Mouse (Mus musculus) embryo, embryonic 10 days (tissue): Measurements from ENCODE around the gene Gm13030.
"Not testable (repeated sequence)": the region's sequence is repeated elsewhere in the genome, so short reads cannot be mapped to it uniquely, and the experiment has no call there.

Experiments used
- DNase-seq: peaks from one replicate; pipeline ENCODE4 v3.0.0-alpha.2; 2015; ENCODE audit warnings: low spot score

Gene Gm13030

DNA sequence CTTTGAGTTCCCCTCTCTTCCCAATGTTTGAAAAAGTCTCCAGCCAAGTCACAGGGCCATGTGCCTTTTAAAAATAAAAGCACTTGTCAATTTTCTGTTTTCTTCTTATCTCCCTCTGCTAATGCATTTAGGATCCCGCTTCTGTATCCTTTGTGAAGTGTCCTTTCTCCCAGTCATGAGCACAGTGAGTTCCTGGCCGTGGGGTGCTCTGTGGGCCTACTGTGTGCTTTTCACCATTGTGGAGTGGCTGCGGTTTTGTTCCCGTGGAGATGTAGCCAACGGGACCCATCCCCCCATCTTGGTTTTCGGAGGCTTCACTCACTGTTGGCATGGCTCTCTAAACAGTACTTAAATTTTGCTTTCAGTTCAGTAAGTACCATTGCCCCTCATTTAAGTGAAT is 7.8 kb downstream of the Gm13030 start:
- DNase-seq = no peak

DNA sequence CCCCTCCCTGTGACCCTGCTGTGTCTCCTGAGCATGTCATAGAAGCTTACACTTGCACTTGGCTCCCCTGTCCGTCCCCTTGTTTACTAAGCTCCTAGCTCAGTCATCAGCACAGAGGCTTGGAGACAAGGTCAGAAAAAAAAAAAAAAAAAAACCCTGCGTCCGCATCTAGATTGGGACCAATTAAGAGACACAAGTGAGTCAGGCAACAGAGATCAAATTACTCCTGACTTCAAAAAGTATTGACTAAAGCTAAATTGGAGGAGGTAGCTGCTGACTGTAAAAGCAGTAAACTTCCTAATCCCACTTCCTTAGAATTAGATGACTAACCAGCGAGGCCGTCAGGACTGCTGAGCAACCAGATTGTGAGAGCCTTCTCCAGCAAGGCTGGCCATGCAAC is 8.7 kb downstream of the Gm13030 start:
- no peak for DNase-seq

DNA sequence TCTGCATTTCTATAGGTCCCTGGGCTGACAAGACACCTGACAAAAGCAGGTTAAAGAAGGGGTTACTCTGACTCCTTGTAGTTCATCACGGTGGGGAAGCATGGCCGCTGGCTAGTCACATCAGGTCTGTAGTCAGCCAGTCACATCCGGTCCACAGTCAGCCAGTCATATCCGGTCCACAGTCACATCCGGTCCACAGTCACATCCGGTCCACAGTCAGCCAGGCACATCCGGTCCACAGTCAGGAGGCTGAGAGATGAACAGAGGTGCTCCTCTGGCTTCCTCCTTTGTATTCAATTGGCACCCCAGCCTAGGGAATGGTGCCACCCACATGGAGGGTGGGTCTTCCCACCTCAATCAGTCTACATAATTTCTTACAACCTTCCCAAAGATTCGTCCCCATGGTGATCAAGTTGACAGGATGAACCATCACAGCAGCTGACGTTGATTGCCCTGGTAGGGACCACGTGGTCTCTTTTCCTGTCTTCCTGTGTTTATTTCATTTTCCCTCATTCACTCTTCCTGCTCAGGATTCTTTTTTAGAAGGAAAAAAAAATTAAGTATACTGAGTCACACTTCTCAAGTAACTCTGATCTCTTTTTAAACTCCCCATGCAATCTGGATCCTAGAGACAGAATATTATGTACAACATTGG is 10.3 kb downstream of the Gm13030 start, which contains the start of gene Pla2g5:
Pla2g5 (minus strand) TSS at position 139 of the 655 bp plus-strand sequence.
- DNase-seq = no peak

DNA sequence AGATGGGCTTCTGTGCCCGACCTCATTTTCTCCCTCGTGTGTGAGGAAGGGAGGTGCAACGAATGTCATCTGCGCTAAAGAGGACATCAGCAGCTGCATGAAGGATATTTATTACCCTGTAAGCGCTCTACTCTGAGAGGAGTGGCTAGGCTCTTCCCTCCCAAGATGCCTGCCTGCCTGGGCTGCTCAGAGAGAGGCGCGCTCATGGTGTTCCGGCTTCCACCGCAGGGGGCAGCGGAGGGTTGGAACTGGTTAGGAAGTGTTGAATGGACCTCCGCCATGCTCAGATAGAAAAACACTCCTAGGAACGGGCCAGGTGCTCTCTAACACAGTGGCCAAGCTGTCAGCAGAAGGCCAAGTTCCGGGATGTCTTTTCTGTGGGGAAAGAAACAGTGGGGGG is 14.0 kb downstream of the Gm13030 start:
- DNase-seq = peak; percentile 92

DNA sequence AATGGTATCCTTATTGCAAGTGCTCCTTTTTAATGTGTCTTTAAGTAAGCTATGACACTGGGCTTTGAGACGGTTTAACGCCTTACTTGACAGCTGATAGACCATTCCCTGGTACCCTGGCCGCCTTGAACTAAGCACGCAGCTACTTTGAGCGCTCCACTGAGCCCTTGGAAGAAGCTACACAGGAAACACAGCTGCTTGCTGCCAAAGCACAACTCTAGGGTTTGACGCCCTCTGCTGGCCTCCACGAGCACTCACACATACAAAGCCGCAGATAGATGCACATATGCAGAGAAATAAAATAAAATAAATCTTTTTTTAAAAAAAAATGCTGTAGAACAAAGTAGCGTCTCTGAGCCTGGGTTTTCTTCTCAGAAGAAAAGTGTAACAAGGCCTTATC is 14.5 kb downstream of the Gm13030 start:
- DNase-seq = peak; percentile 86

DNA sequence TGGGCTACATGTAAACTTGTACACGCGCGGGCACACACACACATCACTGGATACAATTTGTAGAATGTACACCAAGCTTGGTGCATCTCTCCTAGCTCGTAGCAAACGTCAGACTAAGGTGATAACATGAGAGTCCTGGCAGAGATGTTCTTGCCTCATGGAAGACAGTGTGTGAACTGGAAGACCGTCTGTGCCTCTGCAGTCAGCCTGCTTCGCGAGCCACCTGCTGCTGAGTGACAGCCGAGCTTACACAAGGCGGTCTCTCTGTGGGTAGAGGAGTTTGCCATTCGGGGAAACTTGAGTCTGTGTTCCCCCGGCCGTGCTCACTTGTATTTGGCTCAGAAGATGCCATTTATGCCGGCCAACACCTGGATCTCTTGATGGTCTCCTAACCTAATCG is 15.3 kb downstream of the Gm13030 start:
- no peak for DNase-seq

DNA sequence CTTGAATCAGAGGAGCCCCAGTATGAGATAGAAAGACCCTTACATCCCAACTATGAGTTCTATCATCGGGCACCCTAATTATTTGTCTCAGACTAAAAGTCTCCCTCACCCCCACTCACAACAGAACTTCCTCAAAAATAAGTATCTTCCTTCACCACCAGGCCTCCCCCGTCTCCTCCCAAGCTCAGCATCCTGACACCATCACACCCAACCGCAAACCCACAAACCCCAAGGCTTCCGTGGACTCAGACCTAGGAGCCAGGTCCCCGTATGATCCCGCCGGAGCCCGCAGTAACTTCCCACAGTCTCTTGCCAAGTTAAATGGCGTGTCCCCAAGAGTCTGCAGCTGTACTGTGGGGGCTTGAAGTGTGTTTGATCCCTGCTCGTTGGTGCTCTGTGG is 16.2 kb downstream of the Gm13030 start:
- no peak for DNase-seq

DNA sequence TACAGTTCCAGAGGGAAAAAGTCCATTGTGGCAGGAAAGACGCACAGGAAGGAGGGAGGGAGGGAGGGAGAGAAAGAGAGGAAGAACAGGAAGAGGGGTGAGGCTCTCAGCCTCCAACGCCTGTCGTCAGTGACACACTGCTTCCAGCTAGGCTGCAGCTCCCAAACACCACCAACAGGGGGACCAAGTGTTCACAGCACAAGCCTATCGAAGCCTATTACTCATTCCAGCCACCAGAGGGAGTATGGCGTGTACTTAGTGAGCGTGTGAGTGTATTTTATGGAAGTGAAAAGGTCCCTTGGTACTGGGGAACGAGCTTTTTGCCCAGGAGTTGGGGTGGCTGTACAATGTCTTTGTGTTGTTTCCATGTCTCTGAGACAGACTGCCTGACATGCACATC is 17.3 kb downstream of the Gm13030 start:
- peak; percentile 90 for DNase-seq

DNA sequence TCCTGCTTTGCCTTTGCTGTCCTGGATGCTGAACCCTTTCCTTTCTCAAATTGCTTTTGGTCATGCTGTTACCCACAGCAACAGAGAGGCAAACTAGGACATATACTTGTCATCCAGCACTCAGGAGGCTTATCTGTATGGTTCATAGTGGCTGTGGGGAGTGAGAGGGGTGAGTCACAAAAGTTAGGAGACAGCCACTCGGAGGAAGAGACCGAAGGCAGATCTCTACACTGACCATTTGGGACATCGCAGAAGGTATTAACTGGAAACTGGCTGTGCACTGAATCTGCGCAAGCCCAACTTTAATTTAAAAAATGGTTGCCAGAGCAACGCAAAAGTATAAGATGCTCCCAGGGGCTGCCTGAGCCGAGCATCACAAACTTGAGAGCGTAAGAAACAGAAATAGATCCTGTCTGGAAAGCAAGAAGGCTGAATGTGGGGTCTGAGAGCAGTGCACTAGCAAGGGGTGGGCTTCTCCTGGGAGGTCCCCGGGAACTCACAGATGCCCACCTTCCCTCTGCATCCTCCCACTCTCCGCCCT is 18.6 kb downstream of the Gm13030 start:
- DNase-seq = no peak

DNA sequence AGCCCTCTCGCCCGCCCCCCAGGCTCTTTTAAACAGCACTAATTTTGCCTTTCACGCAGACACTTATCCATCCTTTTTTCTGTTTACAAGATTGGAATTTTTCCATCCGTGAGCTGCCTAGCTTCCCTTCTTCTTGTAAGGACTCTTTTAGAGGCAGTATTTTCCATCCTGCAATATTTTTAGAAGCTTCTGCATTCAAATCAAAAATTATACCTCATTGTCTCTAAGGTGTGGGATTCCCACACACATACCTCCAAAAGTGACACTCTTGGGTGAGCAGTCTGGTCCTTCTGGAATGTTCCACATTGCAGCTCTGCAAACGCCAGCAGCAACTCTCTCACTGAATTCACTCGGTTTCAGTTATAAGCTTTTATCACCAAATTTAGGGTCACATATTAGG is 20.8 kb downstream of the Gm13030 start:
- DNase-seq = no peak

DNA sequence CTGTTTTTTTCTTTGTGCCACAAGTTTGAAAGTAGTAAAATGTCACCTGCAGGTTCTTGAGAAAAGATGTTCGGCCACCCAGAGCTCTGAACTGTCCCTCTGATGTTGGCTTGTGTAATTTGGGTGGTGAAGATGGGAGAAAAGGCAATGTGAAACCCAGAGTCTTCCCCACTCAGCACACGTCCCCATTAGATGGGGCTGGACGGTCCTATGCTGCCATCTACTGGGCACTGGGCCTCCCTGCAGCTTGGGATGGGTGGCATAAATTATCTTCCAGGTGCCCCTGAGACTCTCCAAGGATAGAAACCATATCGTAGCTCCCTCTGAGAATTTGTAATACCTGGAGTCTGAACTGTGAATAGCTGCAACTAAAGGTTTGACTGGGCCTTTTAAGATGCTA is 22.3 kb downstream of the Gm13030 start:
- peak; percentile 81 for DNase-seq

DNA sequence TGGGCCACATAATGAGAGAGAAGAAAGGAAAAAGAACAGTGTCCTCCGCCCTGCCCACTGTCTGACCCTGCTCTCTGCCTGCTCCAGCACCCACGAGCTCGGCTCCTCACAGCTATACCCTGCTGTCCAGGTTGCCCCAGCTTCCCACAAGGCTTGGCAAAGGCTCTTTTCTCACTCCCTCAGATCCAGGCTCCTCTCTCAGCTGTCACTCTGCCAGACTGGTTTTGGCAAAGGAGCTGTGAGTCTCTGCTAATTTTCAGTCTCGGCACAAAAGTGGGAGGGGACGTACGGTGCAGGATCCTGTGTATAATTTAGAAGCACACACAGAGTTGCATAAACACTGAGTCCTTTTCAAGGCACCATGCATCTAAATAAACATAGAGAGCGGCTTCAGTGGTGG is 32.4 kb downstream of the Gm13030 start:
- DNase-seq = no peak

DNA sequence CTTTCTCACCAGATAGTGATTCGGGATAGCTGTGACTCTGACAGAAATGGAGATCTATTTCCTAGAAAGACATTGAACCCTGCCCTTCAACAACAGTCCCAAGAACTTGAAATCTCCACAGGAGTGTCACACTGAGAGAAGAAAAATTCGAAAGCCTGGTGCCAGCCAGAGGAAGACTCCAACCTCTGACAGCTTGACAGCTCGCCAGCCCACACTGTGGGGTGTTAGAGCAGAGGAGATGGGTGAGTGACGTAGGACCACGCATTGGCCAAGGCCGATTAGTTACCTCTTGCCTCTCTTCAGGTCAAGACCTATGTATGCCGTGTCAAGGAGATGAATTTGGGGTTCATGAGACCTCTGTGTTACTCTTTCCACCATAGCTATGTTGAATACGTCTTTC is 33.0 kb downstream of the Gm13030 start:
- DNase-seq = no peak

DNA sequence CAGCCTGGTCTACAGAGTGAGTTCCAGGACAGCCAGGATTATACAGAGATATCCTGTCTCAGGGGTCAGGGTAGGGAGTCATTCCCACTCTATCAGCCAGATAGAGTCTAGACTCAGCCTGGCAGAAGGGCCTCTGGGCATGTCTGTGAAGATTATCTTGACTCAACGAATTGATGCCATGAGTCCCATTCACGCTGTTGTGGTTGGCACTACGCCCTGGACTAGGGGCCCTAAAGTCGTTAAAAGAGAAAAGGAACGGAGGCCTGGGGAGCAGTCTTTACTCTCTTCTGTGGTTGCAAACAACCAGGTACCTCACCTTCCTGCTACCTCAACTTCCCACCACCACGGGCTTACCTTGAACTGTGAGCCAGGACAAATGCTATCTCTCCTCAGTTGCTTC is 34.0 kb downstream of the Gm13030 start:
- no peak for DNase-seq

DNA sequence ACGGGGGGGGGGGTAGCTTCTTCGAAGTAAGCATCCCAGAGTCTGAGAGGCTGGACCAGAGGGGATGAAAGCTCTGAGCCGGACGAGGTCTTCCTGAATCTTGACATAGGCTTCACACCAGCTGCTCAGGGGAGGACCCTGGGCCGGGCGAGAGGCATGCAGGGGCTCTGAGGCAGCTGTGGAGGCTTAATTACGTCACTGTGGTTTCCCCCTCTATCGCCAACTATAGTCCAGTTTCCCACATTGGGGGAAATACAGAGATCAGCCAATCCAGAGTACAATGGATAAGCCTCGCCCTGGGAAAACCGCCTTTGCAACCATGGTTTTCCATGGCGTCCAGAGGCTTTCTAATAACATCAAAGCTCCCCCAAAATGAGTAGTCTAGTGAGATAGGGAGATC is 46.6 kb downstream of the Gm13030 start:
- DNase-seq = no peak

DNA sequence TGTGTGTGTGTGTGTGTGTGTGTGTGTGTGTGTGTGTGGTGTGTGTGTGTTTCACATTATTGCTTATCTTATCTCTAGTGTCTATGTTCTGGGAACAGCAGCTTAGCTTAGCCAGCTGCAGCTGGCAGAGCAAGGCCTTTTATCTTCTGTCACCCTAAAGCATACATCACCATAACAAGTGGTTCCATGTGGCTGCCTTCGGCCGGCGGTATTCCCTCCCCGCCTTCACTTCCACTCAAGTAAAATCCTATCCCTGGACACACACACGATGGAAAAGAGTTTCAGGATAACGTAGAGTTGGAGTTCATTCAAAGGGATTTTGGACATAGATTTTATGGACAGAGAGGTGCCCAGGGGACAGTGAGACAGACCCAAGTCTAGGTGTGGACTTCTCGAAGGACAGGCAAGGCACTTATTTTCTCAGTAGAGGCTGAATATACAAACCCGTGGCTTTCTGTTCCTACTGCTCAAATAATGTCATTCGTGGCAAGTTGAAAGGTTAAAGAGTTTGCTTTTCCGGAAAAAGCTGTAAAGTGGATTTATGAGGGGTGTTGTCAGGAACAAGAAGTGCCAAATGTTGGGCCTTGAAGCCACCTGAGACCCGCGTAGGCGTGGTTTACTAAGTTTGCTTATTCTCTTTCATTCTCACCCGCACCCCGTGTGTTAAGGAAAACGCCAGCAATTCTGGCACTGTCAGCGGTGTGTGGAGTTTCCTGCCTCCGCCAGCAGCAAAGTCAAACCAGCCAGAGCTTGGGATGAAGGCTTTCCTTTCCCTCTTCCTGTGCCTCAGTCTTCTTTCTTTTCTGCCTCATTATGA is 47.8 kb downstream of the Gm13030 start:
- DNase-seq = peak; percentile 49

DNA sequence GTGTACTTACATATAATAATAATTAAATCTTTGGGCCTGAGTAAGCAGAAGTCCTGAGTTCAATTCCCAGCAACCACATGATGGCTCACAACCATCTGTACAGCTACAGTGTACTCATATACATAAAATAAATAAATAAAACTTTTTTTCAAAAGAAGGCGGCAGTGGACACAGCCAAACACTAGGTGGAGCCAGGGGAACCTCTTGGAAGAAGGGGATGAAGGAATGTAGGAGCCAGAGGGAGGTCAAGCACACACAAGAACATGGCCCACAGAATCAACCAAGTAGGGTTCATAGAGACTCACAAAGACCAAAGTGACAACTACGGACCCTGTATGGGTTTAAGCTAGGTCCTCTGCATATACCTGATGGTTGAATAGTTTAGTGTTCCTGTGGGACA is 49.1 kb downstream of the Gm13030 start:
- peak; percentile 31 for DNase-seq

DNA sequence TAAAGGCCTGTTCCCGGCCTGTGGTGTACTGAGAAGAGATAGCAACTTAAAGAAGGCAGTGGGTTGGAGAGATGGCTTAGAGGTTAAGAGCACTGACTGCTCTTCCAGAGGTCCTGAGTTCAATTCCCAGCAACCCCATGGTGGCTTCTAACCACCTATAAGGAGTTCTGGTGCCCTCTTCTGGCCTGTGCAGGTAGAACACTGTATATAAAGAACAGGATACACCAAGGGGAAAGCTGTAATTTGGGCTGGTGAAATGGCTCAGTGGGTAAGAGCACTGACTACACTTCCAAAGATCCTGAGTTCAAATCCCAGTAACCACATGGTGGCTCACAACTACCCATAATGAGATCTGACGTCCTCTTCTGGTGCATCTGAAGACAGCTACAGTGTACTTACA is 49.6 kb downstream of the Gm13030 start:
- DNase-seq = not testable (repeated sequence)

DNA sequence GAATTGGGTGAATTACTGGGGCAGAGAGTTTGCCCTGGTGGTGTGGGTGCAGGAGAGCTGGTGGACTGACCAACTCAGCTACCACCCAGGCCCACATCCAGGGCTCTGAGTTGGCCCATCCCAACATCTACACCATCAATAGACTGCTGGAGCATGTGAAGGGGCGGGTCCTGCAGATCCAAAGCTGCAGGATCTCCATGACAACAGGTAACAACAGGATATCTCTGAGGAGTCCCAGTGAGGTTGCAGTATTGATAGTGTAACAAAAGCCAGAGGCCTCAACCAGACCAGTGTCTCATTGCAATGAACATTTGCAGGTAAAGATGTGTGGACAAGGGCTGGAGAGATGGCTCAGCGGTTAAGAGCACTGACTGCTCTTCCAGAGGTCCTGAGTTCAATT is 52.7 kb downstream of the Gm13030 start:
- no peak for DNase-seq
